Comparison of ENCODE assay signal across 23 mouse cellular contexts in genomic region chr9:87432072-87432471, GRCm38 (mm10).
DNase-seq lines count a peak whose midpoint lies in the region; ATAC-seq and TF ChIP-seq lines count a peak whose summit lies in the region.
"Had no signal": no experiment of that assay in that cellular context is flagged by ENCODE, and none has a peak within 500 bp of the region (broad histone marks: within the 10 kb centered on the region; RNA-seq: fewer than 3 reads in every experiment).

No protein-coding gene starts in this region.

- DNase-seq in cerebellum, postnatal 10 days = peak; percentile 42 to 50
- peak; percentile 31 for DNase-seq in hindbrain, embryonic 14.5 days (ENCODE audit: low spot score)
- DNase-seq in forebrain, postnatal 0 days = peak; percentile 55
- DNase-seq in MN1 (ENCODE audit: low spot score) = no peak
- DNase-seq: adrenal gland, postnatal 14 days; cerebellum, adult 18-20 months; gastrocnemius, postnatal 14 days; heart, adult 18-20 months; kidney, postnatal 4 days; layer of hippocampus, adult 9-11 months; liver, embryonic 13.5 days; lung, embryonic 14.5 days; lung, postnatal 36 days; right cerebral cortex, adult 18-20 months; thymus, postnatal 36 days had no signal

- H3K36me3 ChIP-seq in hindbrain, embryonic 14.5 days (replicated peaks; ENCODE audit: control insufficient read depth, insufficient read depth) = no peaks in the 10 kb centered on the region
- no peaks in the 10 kb centered on the region for H3K36me3 ChIP-seq in hindbrain, embryonic 12.5 days
- no peaks in the 10 kb centered on the region for H3K36me3 ChIP-seq in forebrain, postnatal 0 days (ENCODE audit: insufficient read depth)
- no peaks in the 10 kb centered on the region for H3K36me3 ChIP-seq in neural tube, embryonic 14.5 days (ENCODE audit: control insufficient read depth, insufficient read depth, low read length)
- no peaks in the 10 kb centered on the region for H3K36me3 ChIP-seq in intestine, postnatal 0 days (ENCODE audit: control insufficient read depth, insufficient read depth)
- H3K36me3 ChIP-seq: embryonic facial prominence, embryonic 10.5 days; heart, embryonic 13.5 days; intestine, embryonic 15.5 days; limb, embryonic 13.5 days; liver, embryonic 13.5 days had no signal

- ATAC-seq in cerebellum, adult (ENCODE audit: insufficient number of reproducible peaks, low FRiP score, low TSS enrichment) = no peak
- ATAC-seq in hindbrain, embryonic 14.5 days (ENCODE audit: low FRiP score) = peak; percentile 62; the same call in 1 of the 2 replicates
- ATAC-seq in hindbrain, embryonic 12.5 days (ENCODE audit: low FRiP score) = no peak
- ATAC-seq in forebrain, postnatal 0 days = peak; percentile 78
- ATAC-seq in neural tube, embryonic 14.5 days (ENCODE audit: low read depth) = no peak
- ATAC-seq in intestine, postnatal 0 days = no peak
- ATAC-seq: intestine, embryonic 15.5 days had no signal

- peak overlapping the region; percentile 27 for H3K4me2 ChIP-seq in hindbrain, embryonic 14.5 days (replicated peaks)
- H3K4me2 ChIP-seq in hindbrain, embryonic 12.5 days (replicated peaks) = no peak overlapping the region
- peak overlapping the region; percentile 32 for H3K4me2 ChIP-seq in forebrain, postnatal 0 days (ENCODE audit: low read depth)
- H3K4me2 ChIP-seq in neural tube, embryonic 14.5 days (ENCODE audit: low read depth, low read length) = peak overlapping the region; percentile 2; the same call in 1 of the 2 replicates
- no peak overlapping the region for H3K4me2 ChIP-seq in intestine, postnatal 0 days (replicated peaks; ENCODE audit: low read depth)
- H3K4me2 ChIP-seq: heart, embryonic 13.5 days; intestine, embryonic 15.5 days; limb, embryonic 13.5 days; liver, embryonic 13.5 days; lung, embryonic 14.5 days had no signal

- 35% methylated on average over 8 of the region's 8 CpGs for WGBS in hindbrain, embryonic 14.5 days
- WGBS in hindbrain, embryonic 12.5 days = 52% methylated on average over 8 of the region's 8 CpGs
- 19% methylated on average over 8 of the region's 8 CpGs for WGBS in forebrain, postnatal 0 days
- WGBS in neural tube, embryonic 14.5 days = 51% methylated on average over 8 of the region's 8 CpGs
- WGBS in intestine, postnatal 0 days = 69% methylated on average over 8 of the region's 8 CpGs

- no peak for TF ChIP-seq CTCF in forebrain, postnatal 0 days (IDR thresholded peaks at IDR 0.05; ENCODE audit: low read depth)
- TF ChIP-seq CTCF in intestine, postnatal 0 days (IDR thresholded peaks at IDR 0.05; ENCODE audit: low read depth) = no peak

- H3K4me3 ChIP-seq in hindbrain, embryonic 14.5 days (replicated peaks; ENCODE audit: low read length) = no peak overlapping the region
- no peak overlapping the region for H3K4me3 ChIP-seq in hindbrain, embryonic 12.5 days
- H3K4me3 ChIP-seq in forebrain, postnatal 0 days (ENCODE audit: low read depth, low read length) = no peak overlapping the region
- no peak overlapping the region for H3K4me3 ChIP-seq in neural tube, embryonic 14.5 days (ENCODE audit: low read depth, low read length)
- H3K4me3 ChIP-seq in intestine, postnatal 0 days (ENCODE audit: low read depth, low read length) = no peak overlapping the region
- H3K4me3 ChIP-seq: embryonic facial prominence, embryonic 10.5 days; heart, embryonic 13.5 days; intestine, embryonic 15.5 days; limb, embryonic 13.5 days; liver, embryonic 13.5 days had no signal

- 0 out of 2 replicates have a peak overlapping the region, but pooled peaks have one; percentile 23 for H3K27ac ChIP-seq in hindbrain, embryonic 14.5 days
- no peak overlapping the region for H3K27ac ChIP-seq in hindbrain, embryonic 12.5 days
- H3K27ac ChIP-seq in forebrain, postnatal 0 days (ENCODE audit: low read depth, low read length) = no peak overlapping the region
- no peak overlapping the region for H3K27ac ChIP-seq in neural tube, embryonic 14.5 days (ENCODE audit: low read depth, low read length)
- H3K27ac ChIP-seq in intestine, postnatal 0 days (ENCODE audit: low read depth, low read length) = no peak overlapping the region
- H3K27ac ChIP-seq: embryonic facial prominence, embryonic 10.5 days; heart, embryonic 13.5 days; intestine, embryonic 15.5 days; limb, embryonic 13.5 days; liver, embryonic 13.5 days had no signal

- no peaks in the 10 kb centered on the region for H3K9me3 ChIP-seq in hindbrain, embryonic 14.5 days (ENCODE audit: control insufficient read depth, low read length)
- H3K9me3 ChIP-seq in hindbrain, embryonic 12.5 days (replicated peaks) = no peaks in the 10 kb centered on the region
- H3K9me3 ChIP-seq in forebrain, postnatal 0 days (ENCODE audit: low read length) = no peaks in the 10 kb centered on the region
- no peaks in the 10 kb centered on the region for H3K9me3 ChIP-seq in neural tube, embryonic 14.5 days (ENCODE audit: control insufficient read depth, low read length)
- H3K9me3 ChIP-seq in intestine, postnatal 0 days (ENCODE audit: control insufficient read depth) = no peaks in the 10 kb centered on the region
- H3K9me3 ChIP-seq: embryonic facial prominence, embryonic 10.5 days; intestine, embryonic 15.5 days; liver, embryonic 13.5 days had no signal

- no peak overlapping the region for H3K9ac ChIP-seq in hindbrain, embryonic 14.5 days
- H3K9ac ChIP-seq in hindbrain, embryonic 12.5 days = no peak overlapping the region
- H3K9ac ChIP-seq in forebrain, postnatal 0 days = no peak overlapping the region
- no peak overlapping the region for H3K9ac ChIP-seq in neural tube, embryonic 14.5 days (replicated peaks; ENCODE audit: low read depth, low read length)
- H3K9ac ChIP-seq in intestine, postnatal 0 days (ENCODE audit: low read depth, low read length) = no peak overlapping the region
- H3K9ac ChIP-seq: heart, embryonic 13.5 days; intestine, embryonic 15.5 days; limb, embryonic 13.5 days; liver, embryonic 13.5 days; lung, embryonic 14.5 days had no signal

- H3K27me3 ChIP-seq in hindbrain, embryonic 14.5 days (ENCODE audit: control insufficient read depth, insufficient read depth, low read length) = no peaks in the 10 kb centered on the region
- no peaks in the 10 kb centered on the region for H3K27me3 ChIP-seq in hindbrain, embryonic 12.5 days
- H3K27me3 ChIP-seq in forebrain, postnatal 0 days (ENCODE audit: insufficient read depth, low read length) = no peaks in the 10 kb centered on the region
- no peaks in the 10 kb centered on the region for H3K27me3 ChIP-seq in neural tube, embryonic 14.5 days (ENCODE audit: control insufficient read depth, insufficient read depth, low read length)
- H3K27me3 ChIP-seq in intestine, postnatal 0 days (replicated peaks; ENCODE audit: control insufficient read depth, insufficient read depth, low read length) = no peaks in the 10 kb centered on the region
- H3K27me3 ChIP-seq: heart, embryonic 13.5 days; intestine, embryonic 15.5 days; liver, embryonic 13.5 days had no signal

- no peaks in the 10 kb centered on the region for H3K4me1 ChIP-seq in hindbrain, embryonic 14.5 days (replicated peaks; ENCODE audit: control insufficient read depth, insufficient read depth, low read length)
- no peaks in the 10 kb centered on the region for H3K4me1 ChIP-seq in hindbrain, embryonic 12.5 days
- H3K4me1 ChIP-seq in forebrain, postnatal 0 days (ENCODE audit: insufficient read depth) = no peaks in the 10 kb centered on the region
- no peaks in the 10 kb centered on the region for H3K4me1 ChIP-seq in neural tube, embryonic 14.5 days (ENCODE audit: control insufficient read depth, insufficient read depth, low read length)
- H3K4me1 ChIP-seq in intestine, postnatal 0 days (replicated peaks; ENCODE audit: control insufficient read depth, insufficient read depth, low read length) = no peaks in the 10 kb centered on the region
- H3K4me1 ChIP-seq: embryonic facial prominence, embryonic 10.5 days; heart, embryonic 13.5 days; intestine, embryonic 15.5 days; limb, embryonic 13.5 days; liver, embryonic 13.5 days had no signal

Comparison
In these comparisons a context has a peak if more than half of its experiments do, and no peak if none do; other contexts are left out.
1. ATAC-seq: peak in hindbrain, embryonic 14.5 days (single experiment) and forebrain, postnatal 0 days (single experiment); none in cerebellum, adult (single experiment), hindbrain, embryonic 12.5 days (single experiment), neural tube, embryonic 14.5 days (single experiment) and intestine, postnatal 0 days (single experiment).
2. H3K4me2 ChIP-seq: peak in hindbrain, embryonic 14.5 days (single experiment), forebrain, postnatal 0 days (single experiment) and neural tube, embryonic 14.5 days (single experiment); none in hindbrain, embryonic 12.5 days (single experiment) and intestine, postnatal 0 days (single experiment).